Mouse (Mus musculus): ENCODE results near the gene Acap1. TPM values are rescaled to one million over a fixed set of nuclear protein-coding genes. Genes with fewer than 3 reads are reported as not detected.
A peak's percentile ranks its signal among the peaks of the same experiment; 100 is the strongest.

Gene Acap1
- polyA plus RNA-seq, 1 experiment from 2014 or later = 1.3 TPM

DNA sequence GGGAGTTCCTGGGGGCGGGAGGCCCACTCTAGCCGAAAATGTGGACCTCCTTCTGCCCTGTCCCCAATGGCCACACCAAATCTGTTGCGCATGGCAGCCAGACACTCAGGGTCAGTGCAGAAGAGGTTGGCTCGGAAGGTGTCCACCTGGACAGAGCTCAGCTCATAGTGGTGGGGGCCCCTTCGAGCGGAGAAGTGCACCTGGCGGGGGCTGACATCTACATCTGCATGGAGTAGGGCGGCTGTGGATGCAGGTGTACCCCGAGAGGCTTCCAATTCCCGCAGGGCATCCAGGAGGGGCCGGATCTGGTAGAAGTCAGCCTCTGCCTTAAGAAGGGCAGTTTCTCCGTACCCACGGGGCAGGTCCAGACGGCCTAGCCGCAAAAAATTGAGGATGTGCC, 15.6 kb downstream of the Acap1 start:
- ATAC-seq (ENCODE audit: insufficient number of reproducible peaks, insufficient read depth, low FRiP score, low TSS enrichment) = no peak
- no peaks in the 10 kb centered on the region for H3K27me3 ChIP-seq
- H3K4me2 ChIP-seq (replicated peaks) = peak overlapping the region; percentile 73
- H3K9me3 ChIP-seq = no peaks in the 10 kb centered on the region
- no peak overlapping the region for H3K27ac ChIP-seq
- peaks cover 34% of the 10 kb centered on the region for H3K4me1 ChIP-seq
- peak overlapping the region; percentile 49 for H3K4me3 ChIP-seq
- 57% methylated on average over 15 of the region's 15 CpGs for WGBS
- H3K36me3 ChIP-seq = no peaks in the 10 kb centered on the region
- peak overlapping the region; percentile 54; the same call in 1 of the 2 replicates for H3K9ac ChIP-seq

DNA sequence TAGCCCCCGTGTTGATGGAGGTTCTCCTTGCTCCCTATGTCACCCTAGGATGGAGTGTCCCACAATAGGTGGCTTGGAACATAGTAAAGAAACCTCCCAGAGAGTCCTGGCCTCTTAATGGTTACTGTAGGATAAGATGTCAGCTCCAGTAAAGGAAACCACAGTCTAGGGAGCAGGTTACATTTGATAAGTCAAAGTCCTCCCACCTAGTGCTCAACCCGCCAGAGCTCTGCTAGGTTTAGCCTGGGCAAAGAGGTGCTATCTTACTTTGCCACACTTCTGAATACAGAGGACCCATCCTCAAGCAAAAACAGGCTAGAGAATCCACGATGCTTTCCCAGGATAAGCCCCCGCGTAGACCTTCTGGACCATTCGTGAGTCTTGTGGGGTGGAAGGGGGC, 16.4 kb downstream of the Acap1 start:
- no peak overlapping the region for H3K27ac ChIP-seq
- no peak for ATAC-seq (ENCODE audit: insufficient number of reproducible peaks, insufficient read depth, low FRiP score, low TSS enrichment)
- H3K9me3 ChIP-seq = no peaks in the 10 kb centered on the region
- H3K36me3 ChIP-seq = no peaks in the 10 kb centered on the region
- no peak overlapping the region for H3K4me3 ChIP-seq
- peaks cover 34% of the 10 kb centered on the region for H3K4me1 ChIP-seq
- H3K27me3 ChIP-seq = no peaks in the 10 kb centered on the region
- 0 out of 2 replicates have a peak overlapping the region, but pooled peaks have one; percentile 73 for H3K4me2 ChIP-seq (replicated peaks)
- WGBS = 88% methylated on average over 6 of the region's 6 CpGs
- no peak overlapping the region for H3K9ac ChIP-seq

DNA sequence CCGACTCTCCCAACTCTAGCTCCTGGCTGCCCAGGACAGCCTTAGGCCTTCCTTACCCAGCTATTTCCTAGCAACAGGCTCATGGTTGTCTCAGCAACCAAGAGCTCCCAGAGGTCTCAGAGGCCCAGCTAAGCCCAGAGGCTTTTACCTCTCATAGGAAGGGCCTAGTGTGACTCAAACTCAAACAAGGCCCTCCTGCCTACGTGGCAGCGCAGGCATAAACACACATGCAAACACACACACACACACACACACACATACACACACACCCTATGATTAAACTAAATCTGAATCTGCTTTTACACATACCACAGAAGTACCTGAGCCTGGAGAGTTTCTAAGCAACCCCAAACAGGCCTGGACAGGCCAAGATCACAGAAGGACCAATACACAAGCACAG, 16.9 kb downstream of the Acap1 start:
- H3K27ac ChIP-seq = no peak overlapping the region
- H3K4me1 ChIP-seq = peaks cover 34% of the 10 kb centered on the region
- no peak for ATAC-seq (ENCODE audit: insufficient number of reproducible peaks, insufficient read depth, low FRiP score, low TSS enrichment)
- WGBS = 86% methylated on average over 3 of the region's 3 CpGs
- no peaks in the 10 kb centered on the region for H3K9me3 ChIP-seq
- H3K4me3 ChIP-seq = no peak overlapping the region
- no peak overlapping the region for H3K4me2 ChIP-seq (replicated peaks)
- H3K9ac ChIP-seq = no peak overlapping the region
- no peaks in the 10 kb centered on the region for H3K36me3 ChIP-seq
- H3K27me3 ChIP-seq = no peaks in the 10 kb centered on the region

DNA sequence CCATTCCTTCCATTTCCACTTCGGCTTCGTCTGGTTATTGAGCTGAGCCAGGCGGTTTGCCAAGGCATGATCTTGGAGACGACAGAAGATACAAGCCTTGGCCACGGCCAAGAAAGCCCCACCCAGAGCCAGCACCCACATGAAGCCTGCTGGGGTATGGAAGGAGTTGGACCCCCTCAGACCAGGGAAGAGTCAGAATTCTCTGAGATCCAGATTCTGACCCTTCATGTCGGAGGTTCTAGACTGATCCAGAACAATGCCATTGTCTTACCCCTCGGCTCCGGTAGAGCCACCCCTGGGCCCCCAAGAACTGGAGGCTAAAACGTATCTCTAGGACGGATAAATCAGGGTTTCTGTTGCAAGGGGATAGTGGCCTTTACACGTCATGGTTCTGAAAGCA, 17.5 kb downstream of the Acap1 start, which contains the start of gene Tmem95:
Tmem95 (minus strand) TSS at position 141 of the 400 bp plus-strand sequence.
- Histone ChIP-seq H3K4me3 (0 out of 2 replicates have a peak within 1 kb of the TSS, but pooled peaks have one; percentile 10), H3K4me1 (peaks cover 34% of the 10 kb centered on the region), H3K36me3 (no peaks in the 10 kb centered on the region), H3K27me3 (no peaks in the 10 kb centered on the region), H3K4me2 (replicated peaks) (peak within 1 kb of the TSS; percentile 35), H3K27ac (peak within 1 kb of the TSS; percentile 70), H3K9ac (no peak within 1 kb of the TSS), H3K9me3 (no peaks in the 10 kb centered on the region)
- no peak for ATAC-seq (ENCODE audit: insufficient number of reproducible peaks, insufficient read depth, low FRiP score, low TSS enrichment)
- 89% methylated on average over 11 of the region's 11 CpGs for WGBS

DNA sequence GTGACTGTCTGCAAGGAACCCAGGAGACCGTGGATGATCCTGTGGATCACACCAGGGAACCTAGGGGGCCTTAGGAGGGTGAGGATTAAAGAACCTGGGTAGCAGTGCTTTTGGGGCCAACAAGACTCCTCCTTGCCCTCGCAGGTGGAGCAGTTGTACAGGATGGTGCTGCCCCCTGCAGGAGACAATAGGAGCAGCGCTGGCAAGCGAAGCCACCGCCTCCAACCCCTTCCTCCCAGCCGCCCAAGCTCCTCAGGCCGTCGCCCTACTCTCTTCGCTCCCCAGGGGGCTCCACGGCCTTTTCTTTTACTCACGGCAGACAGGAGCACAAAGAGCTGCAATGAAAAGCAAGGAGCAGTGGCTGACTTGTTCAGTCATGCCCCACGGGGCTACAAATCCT, 18.5 kb downstream of the Acap1 start:
- H3K27ac ChIP-seq = peak overlapping the region; percentile 70
- H3K9ac ChIP-seq = no peak overlapping the region
- no peaks in the 10 kb centered on the region for H3K9me3 ChIP-seq
- H3K27me3 ChIP-seq = no peaks in the 10 kb centered on the region
- H3K36me3 ChIP-seq = no peaks in the 10 kb centered on the region
- H3K4me3 ChIP-seq = 0 out of 2 replicates have a peak overlapping the region, but pooled peaks have one; percentile 10
- peak overlapping the region; percentile 35 for H3K4me2 ChIP-seq (replicated peaks)
- ATAC-seq (ENCODE audit: insufficient number of reproducible peaks, insufficient read depth, low FRiP score, low TSS enrichment) = no peak
- H3K4me1 ChIP-seq = peaks cover 34% of the 10 kb centered on the region
- 3% methylated on average over 12 of the region's 12 CpGs for WGBS

DNA sequence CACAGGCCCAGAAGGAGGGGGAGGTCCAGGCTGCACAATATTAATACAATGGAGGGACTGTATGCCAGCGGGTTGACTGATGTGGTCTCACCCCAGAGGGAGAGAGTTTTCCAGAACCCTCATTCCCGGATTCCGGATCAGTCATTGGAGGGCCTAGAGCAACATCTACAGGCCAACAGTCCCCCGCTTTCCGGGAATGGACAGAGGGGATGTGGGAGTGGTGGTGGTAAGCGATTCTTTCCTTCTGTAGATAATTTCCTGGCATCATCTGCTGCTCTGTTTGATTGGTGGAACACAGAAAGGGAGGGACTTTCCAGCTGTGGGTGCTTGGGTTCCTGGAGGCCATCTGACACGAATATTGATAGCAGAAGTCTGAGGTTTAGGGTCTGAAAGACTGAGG, 19.2 kb downstream of the Acap1 start:
- no peak for ATAC-seq (ENCODE audit: insufficient number of reproducible peaks, insufficient read depth, low FRiP score, low TSS enrichment)
- WGBS = 44% methylated on average over 7 of the region's 7 CpGs
- H3K4me3 ChIP-seq = no peak overlapping the region
- no peak overlapping the region for H3K9ac ChIP-seq
- H3K36me3 ChIP-seq = no peaks in the 10 kb centered on the region
- H3K4me2 ChIP-seq (replicated peaks) = no peak overlapping the region; the same call in 1 of the 2 replicates
- no peaks in the 10 kb centered on the region for H3K9me3 ChIP-seq
- H3K27me3 ChIP-seq = no peaks in the 10 kb centered on the region
- H3K4me1 ChIP-seq = peaks cover 34% of the 10 kb centered on the region
- peak overlapping the region; percentile 70 for H3K27ac ChIP-seq

DNA sequence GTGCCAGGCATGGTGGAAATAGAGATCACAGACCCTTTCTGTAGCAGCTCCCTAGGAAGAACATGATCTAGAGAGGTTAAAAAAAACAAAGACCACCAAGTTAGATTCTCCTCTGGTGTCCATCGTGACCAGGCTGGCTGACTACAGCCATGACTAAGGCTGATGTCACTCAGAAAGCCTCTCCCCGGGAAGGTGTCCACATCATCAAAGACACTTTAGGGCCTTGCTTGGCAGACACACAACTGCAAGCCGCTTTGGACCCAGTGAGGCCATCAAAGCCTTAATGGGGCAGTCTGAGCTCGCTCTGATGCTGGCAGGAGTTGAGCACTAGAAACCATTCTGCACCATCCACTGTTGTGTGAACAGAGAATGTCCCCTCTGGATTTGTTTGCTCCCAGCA, 22.9 kb downstream of the Acap1 start:
- ATAC-seq (ENCODE audit: insufficient number of reproducible peaks, insufficient read depth, low FRiP score, low TSS enrichment) = no peak
- no peaks in the 10 kb centered on the region for H3K27me3 ChIP-seq
- no peak overlapping the region for H3K4me3 ChIP-seq
- H3K4me2 ChIP-seq (replicated peaks) = no peak overlapping the region
- no peaks in the 10 kb centered on the region for H3K9me3 ChIP-seq
- WGBS = 89% methylated on average over 4 of the region's 4 CpGs
- H3K36me3 ChIP-seq = no peaks in the 10 kb centered on the region
- no peak overlapping the region for H3K9ac ChIP-seq
- no peak overlapping the region for H3K27ac ChIP-seq
- peaks cover 20% of the 10 kb centered on the region for H3K4me1 ChIP-seq

DNA sequence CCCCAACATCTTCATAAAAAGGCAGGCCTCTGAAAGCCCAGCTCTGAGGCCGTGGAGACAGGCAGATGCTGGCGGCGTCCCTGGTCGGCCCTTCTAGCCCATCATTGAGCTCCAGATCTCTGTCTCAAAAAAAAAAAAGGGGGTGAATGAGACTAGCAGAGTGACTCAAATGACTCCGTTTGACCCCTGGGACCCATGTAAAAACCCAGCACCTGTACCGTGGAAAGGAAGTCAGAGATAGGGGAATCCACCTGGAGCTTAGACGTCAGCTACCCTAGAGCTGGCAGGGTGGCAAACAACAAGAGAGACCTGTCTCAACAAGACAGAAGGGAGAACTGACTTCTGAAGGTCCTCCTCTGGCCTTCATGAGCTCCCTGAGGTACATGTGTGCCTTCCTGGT, 23.5 kb downstream of the Acap1 start:
- no peaks in the 10 kb centered on the region for H3K27me3 ChIP-seq
- H3K4me1 ChIP-seq = peaks cover 13% of the 10 kb centered on the region
- H3K36me3 ChIP-seq = no peaks in the 10 kb centered on the region
- H3K27ac ChIP-seq = no peak overlapping the region
- H3K9ac ChIP-seq = no peak overlapping the region
- no peak overlapping the region for H3K4me3 ChIP-seq
- 86% methylated on average over 7 of the region's 7 CpGs for WGBS
- no peak for ATAC-seq (ENCODE audit: insufficient number of reproducible peaks, insufficient read depth, low FRiP score, low TSS enrichment)
- H3K9me3 ChIP-seq = no peaks in the 10 kb centered on the region
- no peak overlapping the region for H3K4me2 ChIP-seq (replicated peaks)

DNA sequence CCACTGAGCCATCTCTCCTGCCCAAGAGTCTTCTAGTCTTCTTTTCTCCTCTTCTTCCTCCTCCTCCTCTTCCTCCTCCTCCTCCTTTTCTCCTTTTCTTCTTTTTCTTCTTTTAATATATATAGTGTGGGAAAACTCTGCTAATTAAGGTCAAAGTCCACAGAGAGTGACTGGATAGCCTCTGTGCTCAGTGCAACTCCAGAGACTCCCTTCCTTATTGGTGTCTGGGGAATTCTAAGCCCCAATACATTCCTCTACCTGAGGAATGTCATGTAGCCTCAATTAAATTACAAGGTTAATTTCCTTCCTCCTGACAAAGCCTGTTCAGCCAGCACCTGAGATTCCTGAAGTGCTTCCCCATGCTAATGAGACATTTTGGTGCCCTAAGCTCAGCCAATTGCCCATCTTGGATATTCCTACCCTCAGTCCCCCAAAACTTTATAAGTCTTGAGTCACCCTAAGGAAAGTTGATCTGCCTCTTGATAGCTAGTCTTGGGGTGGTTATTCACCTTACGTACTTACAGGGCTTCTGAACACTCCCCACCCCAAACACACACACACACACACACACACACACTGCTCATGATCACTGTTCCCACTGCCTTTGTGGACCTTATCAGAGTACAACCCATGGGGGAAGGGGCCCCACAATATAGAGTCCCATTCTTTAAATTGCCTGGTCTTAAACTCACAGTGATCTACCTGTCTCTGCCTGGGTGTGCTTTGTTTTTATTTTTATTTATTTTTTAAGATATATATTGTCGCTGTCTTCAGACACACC, 24.9 kb downstream of the Acap1 start:
- Histone ChIP-seq H3K4me2 (replicated peaks) (no peak overlapping the region), H3K36me3 (no peaks in the 10 kb centered on the region), H3K9me3 (no peaks in the 10 kb centered on the region), H3K27ac (no peak overlapping the region), H3K4me3 (no peak overlapping the region), H3K27me3 (no peaks in the 10 kb centered on the region), H3K9ac (no peak overlapping the region), H3K4me1 (no peaks in the 10 kb centered on the region; the same call in 1 of the 2 replicates)
- WGBS = 90% methylated on average over 2 of the region's 2 CpGs
- ATAC-seq (ENCODE audit: insufficient number of reproducible peaks, insufficient read depth, low FRiP score, low TSS enrichment) = no peak

DNA sequence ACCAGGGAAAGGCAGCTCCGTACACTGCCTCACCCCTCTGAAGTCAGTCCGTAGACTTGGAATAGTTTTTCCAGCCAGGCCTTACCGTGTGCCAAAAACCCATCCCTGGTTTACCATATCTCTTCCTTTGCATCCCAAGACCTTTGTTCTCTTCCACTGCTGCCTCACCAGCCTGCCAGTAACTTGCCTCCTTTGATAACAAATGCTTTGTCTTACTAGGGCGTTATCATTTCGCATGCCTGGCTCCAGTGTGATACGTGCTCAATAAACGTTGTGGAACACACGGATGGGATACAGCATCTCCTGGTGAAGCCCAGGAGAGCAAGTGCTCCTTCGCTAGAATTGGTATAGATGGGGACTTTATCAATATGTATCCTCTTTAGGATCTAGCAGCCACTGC, 28.0 kb downstream of the Acap1 start:
- Histone ChIP-seq H3K4me1 (no peaks in the 10 kb centered on the region), H3K9ac (no peak overlapping the region), H3K27ac (no peak overlapping the region), H3K4me3 (no peak overlapping the region), H3K4me2 (replicated peaks) (no peak overlapping the region), H3K27me3 (no peaks in the 10 kb centered on the region), H3K36me3 (no peaks in the 10 kb centered on the region), H3K9me3 (no peaks in the 10 kb centered on the region)
- no peak for ATAC-seq (ENCODE audit: insufficient number of reproducible peaks, insufficient read depth, low FRiP score, low TSS enrichment)
- WGBS = 76% methylated on average over 9 of the region's 9 CpGs

DNA sequence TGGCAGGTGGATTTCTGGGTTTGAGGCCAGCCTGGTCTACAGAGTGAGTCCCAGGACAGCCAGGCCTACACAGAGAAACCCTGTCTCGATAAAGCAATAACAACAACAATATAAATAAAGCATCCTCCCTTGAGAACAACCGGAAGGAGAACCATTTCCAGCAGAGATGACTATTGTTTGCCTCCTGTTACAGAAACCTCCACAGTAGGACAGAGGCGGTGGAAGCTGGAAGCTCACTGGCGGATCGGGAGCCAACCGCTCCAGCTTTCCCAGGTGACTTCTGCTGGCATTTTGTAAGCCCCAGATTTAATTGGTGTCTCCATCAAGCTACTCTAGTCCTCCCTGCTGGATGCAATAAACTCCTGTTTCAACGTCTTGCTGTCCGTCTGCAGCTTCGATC, 29.8 kb downstream of the Acap1 start:
- ATAC-seq (ENCODE audit: insufficient number of reproducible peaks, insufficient read depth, low FRiP score, low TSS enrichment) = no peak
- WGBS = 84% methylated on average over 9 of the region's 9 CpGs

DNA sequence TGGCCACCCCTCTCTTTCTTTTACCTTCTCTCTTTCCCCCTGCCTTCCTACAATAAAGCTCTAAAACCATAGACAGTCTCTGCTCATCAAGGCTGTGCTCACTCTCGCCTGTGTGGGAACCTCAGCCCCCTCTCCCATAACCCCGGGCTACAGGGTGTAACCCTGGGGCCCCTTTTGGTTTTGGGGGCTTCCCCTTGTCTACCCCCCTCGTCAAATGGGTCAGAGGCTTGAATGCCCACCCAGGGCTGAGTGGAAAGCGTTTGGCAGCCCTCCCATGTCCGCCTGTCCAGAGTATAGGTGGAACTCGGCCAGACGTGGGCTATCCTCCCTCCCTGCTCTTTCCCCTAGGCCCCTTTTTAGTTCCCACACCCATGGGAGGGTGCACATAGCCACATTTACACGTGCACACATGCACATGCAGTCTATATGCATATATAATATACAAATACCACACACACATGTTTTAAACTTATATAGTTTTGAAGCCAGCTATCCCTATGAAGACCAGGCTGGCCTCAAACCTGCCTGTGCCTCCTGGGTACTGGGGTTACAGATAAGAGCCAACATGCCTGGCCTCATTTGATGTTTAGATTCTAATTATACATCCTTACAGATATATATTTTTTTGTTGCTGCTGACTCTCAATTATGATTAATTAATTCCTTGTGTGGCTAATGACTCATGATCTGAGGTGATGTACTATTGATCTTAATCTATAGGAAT, 31.0 kb downstream of the Acap1 start:
- no peak overlapping the region for H3K27ac ChIP-seq
- no peak overlapping the region for H3K9ac ChIP-seq
- ATAC-seq (ENCODE audit: insufficient number of reproducible peaks, insufficient read depth, low FRiP score, low TSS enrichment) = no peak
- H3K27me3 ChIP-seq = peaks cover under 1% of the 10 kb centered on the region
- no peaks in the 10 kb centered on the region for H3K36me3 ChIP-seq
- no peaks in the 10 kb centered on the region for H3K9me3 ChIP-seq
- H3K4me2 ChIP-seq (replicated peaks) = no peak overlapping the region
- H3K4me1 ChIP-seq = no peaks in the 10 kb centered on the region
- WGBS = 58% methylated on average over 8 of the region's 8 CpGs
- no peak overlapping the region for H3K4me3 ChIP-seq

More for the DNA sequence above, 29.8 kb downstream of the Acap1 start:
- no peaks in the 10 kb centered on the region for H3K9me3 ChIP-seq
- no peaks in the 10 kb centered on the region for H3K36me3 ChIP-seq
- no peak overlapping the region for H3K9ac ChIP-seq
- no peaks in the 10 kb centered on the region for H3K4me1 ChIP-seq
- no peaks in the 10 kb centered on the region for H3K27me3 ChIP-seq
- H3K4me2 ChIP-seq (replicated peaks) = no peak overlapping the region
- H3K27ac ChIP-seq = no peak overlapping the region
- no peak overlapping the region for H3K4me3 ChIP-seq

Data from embryonic facial prominence, embryonic 12.5 days (tissue).